Mouse (Mus musculus) testis, adult 2 months (tissue): ENCODE results near the gene Dbr1. TPM values are rescaled to one million over a fixed set of nuclear protein-coding genes. Genes with fewer than 3 reads are reported as not detected.

ENCODE experiments used
- H3K27ac ChIP-seq: fragments of 200-500 bp; 2 replicates; pipeline ENCODE4 v1.5.1; 2012; ENCODE audit warnings: low read depth, low read length; ENCODE audit not compliant: control insufficient read depth, insufficient read depth
- H3K27me3 ChIP-seq: fragments of 200-500 bp; 2 replicates; pipeline ENCODE4 v1.6.1; 2012; ENCODE audit warnings: mild to moderate bottlenecking, low read length, moderate library complexity; ENCODE audit not compliant: control insufficient read depth, insufficient read depth
- H3K36me3 ChIP-seq: fragments of 200-500 bp; 2 replicates; pipeline ENCODE4 v1.6.1; 2012; ENCODE audit warnings: mild to moderate bottlenecking, low read length; ENCODE audit not compliant: control insufficient read depth, insufficient read depth
- H3K4me1 ChIP-seq: fragments of 200-500 bp; 2 replicates; pipeline ENCODE4 v1.6.1; 2012; ENCODE audit warnings: low read length; ENCODE audit not compliant: control insufficient read depth, insufficient read depth
- H3K4me3 ChIP-seq: fragments of 200-500 bp; 2 replicates; pipeline ENCODE4 v1.5.1; 2012; ENCODE audit warnings: low read depth, mild to moderate bottlenecking, low read length, moderate library complexity, mixed read lengths; ENCODE audit not compliant: control insufficient read depth
- CTCF ChIP-seq: fragments of 200-500 bp; IDR thresholded peaks from 2 replicates; pipeline ENCODE4 v1.5.1; 2012; ENCODE audit warnings: low read depth, mild to moderate bottlenecking, inconsistent platforms, low read length, moderate library complexity; ENCODE audit not compliant: control insufficient read depth, insufficient read depth, insufficient replicate concordance
- POLR2A ChIP-seq: fragments of 200-500 bp; IDR thresholded peaks from 2 replicates; pipeline ENCODE4 v1.6.1; 2012; ENCODE audit warnings: low read depth, mild to moderate bottlenecking, inconsistent platforms, low read length, moderate library complexity; ENCODE audit not compliant: control insufficient read depth
- polyA plus RNA-seq: library from polyadenylated mRNA; depleted of rRNA; stranded (reverse); fragments of >200 nt; gene quantifications from 2 replicates; pipeline ENCODE4 v1.2.3, GENCODE M21; 2012; rRNA removed

The Dbr1 gene
- polyA plus RNA-seq, 1 experiment = 3.6 TPM

DNA sequence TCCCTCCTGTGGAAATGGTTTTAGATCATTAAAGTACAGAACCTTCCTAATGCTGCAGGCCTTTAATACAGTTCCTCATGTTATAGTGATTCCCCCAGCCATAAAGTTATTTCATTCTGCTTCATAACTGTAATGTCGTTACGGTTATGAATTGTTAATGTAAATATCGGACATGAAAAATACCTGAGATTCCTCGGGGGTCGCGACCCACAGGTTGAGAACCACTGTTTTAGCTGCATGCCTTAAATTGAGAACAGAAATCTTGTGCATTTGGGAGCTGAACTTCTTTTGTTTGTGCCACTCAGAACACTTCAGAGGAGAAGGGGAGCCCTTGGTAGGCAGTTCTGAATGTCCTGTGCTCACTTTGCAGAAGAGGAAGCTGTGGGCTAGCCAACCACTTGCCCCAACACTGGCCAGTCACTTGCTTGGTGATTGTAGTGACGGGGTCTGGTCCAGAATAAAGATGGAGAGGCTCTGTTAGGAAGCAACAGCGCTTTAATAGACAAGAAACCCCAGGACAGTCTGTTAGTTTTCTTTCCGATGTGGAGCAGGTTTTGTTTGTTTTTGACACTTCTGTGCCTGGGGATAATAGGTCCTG is 55.0 kb downstream of the Dbr1 start:
- Histone ChIP-seq H3K36me3 (no peaks in the 10 kb centered on the region), H3K4me3 (no peak overlapping the region), H3K4me1 (peaks cover 3% of the 10 kb centered on the region), H3K27me3 (no peaks in the 10 kb centered on the region), H3K27ac (no peak overlapping the region)
- no peak for TF ChIP-seq POLR2A
- TF ChIP-seq CTCF = no peak

DNA sequence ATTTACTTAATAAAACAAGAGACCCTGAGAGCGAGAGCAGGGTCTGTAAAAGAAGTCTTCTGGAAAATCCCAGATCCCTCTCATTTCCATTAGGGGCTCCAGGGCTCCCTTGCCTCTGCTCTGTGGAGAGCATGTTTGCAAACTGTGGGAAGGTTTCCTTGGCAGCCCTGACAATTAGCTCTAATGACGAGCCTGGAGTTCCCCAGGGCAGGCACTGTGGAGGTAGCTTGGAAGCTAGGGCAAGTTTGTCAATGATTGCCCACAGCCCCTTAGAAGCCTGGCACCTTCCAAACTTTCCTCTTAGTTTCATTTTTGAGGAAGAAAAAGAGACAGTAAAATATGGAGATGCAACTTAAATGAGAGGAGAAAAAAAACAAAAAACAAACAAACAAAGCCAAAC is 56.2 kb downstream of the Dbr1 start:
- no peak overlapping the region for H3K27ac ChIP-seq
- TF ChIP-seq CTCF (no peak), POLR2A (no peak)
- no peaks in the 10 kb centered on the region for H3K27me3 ChIP-seq
- H3K36me3 ChIP-seq = no peaks in the 10 kb centered on the region
- no peak overlapping the region for H3K4me3 ChIP-seq
- H3K4me1 ChIP-seq = peaks cover 3% of the 10 kb centered on the region

- no peak overlapping the region for H3K27ac ChIP-seq
- TF ChIP-seq POLR2A (no peak), CTCF (no peak)
- no peak overlapping the region for H3K4me3 ChIP-seq
- H3K4me1 ChIP-seq = peaks cover 3% of the 10 kb centered on the region
- H3K27me3 ChIP-seq = no peaks in the 10 kb centered on the region
- no peaks in the 10 kb centered on the region for H3K36me3 ChIP-seq
These were observed 56.7 kb downstream of the Dbr1 start for GRCm38 (mm10) chr9:99632264-99632663.

Other genes starting within 250 kb of the Dbr1 start
- 61.3 and 70.7 TPM in 2 replicates for gene Esyt3, start 217.2 kb upstream of the Dbr1 start, polyA plus RNA-seq
- 17.2 and 20.2 TPM in 2 replicates for gene Mras, start 138.4 kb upstream of the Dbr1 start, polyA plus RNA-seq
- 0.22 and 0.28 TPM in 2 replicates for gene Nme9, start 124.3 kb upstream of the Dbr1 start, polyA plus RNA-seq
- 9.7 and 11.9 TPM in 2 replicates for gene Armc8, start 6.9 kb upstream of the Dbr1 start, polyA plus RNA-seq
- gene A4gnt, start 36.7 kb downstream of the Dbr1 start, polyA plus RNA-seq = not detected in 2 replicates
- gene Dzip1l, start 53.7 kb downstream of the Dbr1 start, polyA plus RNA-seq = 0.54 and 0.69 TPM in 2 replicates
- 0.04 TPM in 1 of 2 replicates, not detected in the other for gene Cldn18, start 141.5 kb downstream of the Dbr1 start, polyA plus RNA-seq